Mouse (Mus musculus) stomach, embryonic 16.5 days (tissue): Measurements from ENCODE around the gene Capn3. TPM values are rescaled to one million over a fixed set of nuclear protein-coding genes. Genes with fewer than 3 reads are reported as not detected.

Experiments
- ATAC-seq: fragments of 200-750 bp; cut with Nextera tagmentation; 2 replicates; pipeline ENCODE4 v1.8.0; 2017; ENCODE audit warnings: moderate number of reproducible peaks, moderate TSS enrichment; ENCODE audit not compliant: insufficient read depth, low FRiP score
- H3K27ac ChIP-seq: fragments of 300-500 bp; sonication (generic); 2 replicates; pipeline ENCODE4 v1.5.1; 2014; ENCODE audit warnings: low read length
- H3K27me3 ChIP-seq: fragments of 300-500 bp; sonication (generic); 2 replicates; pipeline ENCODE4 v1.6.1; 2014; ENCODE audit warnings: low read length, control low read depth, mixed read lengths; ENCODE audit not compliant: control insufficient read depth, insufficient read depth
- H3K36me3 ChIP-seq: fragments of 300-500 bp; sonication (generic); 2 replicates; pipeline ENCODE4 v1.6.1; 2014; ENCODE audit warnings: low read length; ENCODE audit not compliant: control insufficient read depth, insufficient read depth
- H3K4me1 ChIP-seq: fragments of 300-500 bp; sonication (generic); 2 replicates; pipeline ENCODE4 v1.6.1; 2014; ENCODE audit warnings: low read length, control low read depth, mixed read lengths; ENCODE audit not compliant: control insufficient read depth, insufficient read depth
- H3K4me2 ChIP-seq: fragments of 300-500 bp; sonication (generic); 2 replicates; pipeline ENCODE4 v1.6.1; 2014; ENCODE audit warnings: low read depth, low read length, mixed read lengths
- H3K4me3 ChIP-seq: fragments of 300-500 bp; sonication (generic); replicated peaks from 2 replicates; pipeline ENCODE4 v1.5.1; 2014; ENCODE audit warnings: mild to moderate bottlenecking, low read length
- H3K9ac ChIP-seq: fragments of 300-500 bp; sonication (generic); 2 replicates; pipeline ENCODE4 v1.6.1; 2014; ENCODE audit warnings: low read length
- H3K9me3 ChIP-seq: fragments of 300-500 bp; sonication (generic); replicated peaks from 2 replicates; pipeline ENCODE4 v1.6.1; 2016; ENCODE audit warnings: low read length, control low read depth; ENCODE audit not compliant: control insufficient read depth
- WGBS: fragments of 180-500 bp; shearing (Covaris S2); extraction: QIAGEN DNeasy Blood & Tissue Kit; methylation state at CpG from one replicate; pipeline ENCODE4 v1.1.7; 2014; 5-methylcytosine and 5-hydroxymethylcytosine counted together
- polyA plus RNA-seq: library from polyadenylated mRNA; unstranded; fragments of >200 nt; fragmentation: Nextera tagmentation; extraction: Ambion mirVana; gene quantifications from 2 replicates; pipeline ENCODE4 v1.2.1, GENCODE M21; 2015

Capn3 gene
- polyA plus RNA-seq, 1 experiment from 2014 or later = 1.3 TPM

- Histone ChIP-seq H3K4me2 (no peak overlapping the region), H3K9ac (no peak overlapping the region), H3K9me3 (no peaks in the 10 kb centered on the region), H3K27ac (no peak overlapping the region), H3K4me3 (no peak overlapping the region), H3K4me1 (no peaks in the 10 kb centered on the region), H3K27me3 (no peaks in the 10 kb centered on the region), H3K36me3 (no peaks in the 10 kb centered on the region)
- WGBS = 66% methylated on average over 4 of the region's 4 CpGs
- ATAC-seq = no peak
Measured at GRCm38 (mm10) chr2:120452600-120452999, 3.2 kb upstream of the Capn3 start.

- no peak overlapping the region for H3K9ac ChIP-seq
- no peak for ATAC-seq
Measured at GRCm38 (mm10) chr2:120454987-120455386, 832 bp upstream of the Capn3 start.

GRCm38 (mm10) chr2:120460216-120460615 is 4.4 kb downstream of the Capn3 start:
- Histone ChIP-seq H3K4me1 (0 out of 2 replicates have a peak, but pooled peaks cover 2% of the 10 kb centered on the region), H3K36me3 (no peaks in the 10 kb centered on the region), H3K27me3 (no peaks in the 10 kb centered on the region), H3K4me3 (no peak overlapping the region), H3K4me2 (no peak overlapping the region), H3K27ac (no peak overlapping the region), H3K9ac (no peak overlapping the region), H3K9me3 (no peaks in the 10 kb centered on the region)
- 71% methylated on average over 4 of the region's 4 CpGs for WGBS
- no peak for ATAC-seq

More at GRCm38 (mm10) chr2:120454987-120455386, 832 bp upstream of the Capn3 start:
- WGBS = 62% methylated on average over 2 of the region's 2 CpGs
- H3K27me3 ChIP-seq = no peaks in the 10 kb centered on the region
- no peaks in the 10 kb centered on the region for H3K36me3 ChIP-seq
- no peak overlapping the region for H3K4me3 ChIP-seq
- no peaks in the 10 kb centered on the region for H3K9me3 ChIP-seq
- H3K27ac ChIP-seq = no peak overlapping the region
- no peaks in the 10 kb centered on the region for H3K4me1 ChIP-seq
- no peak overlapping the region for H3K4me2 ChIP-seq

- H3K9ac ChIP-seq = no peak overlapping the region
- H3K4me3 ChIP-seq = no peak overlapping the region
- 0 out of 2 replicates have a peak, but pooled peaks cover 2% of the 10 kb centered on the region for H3K4me1 ChIP-seq
- no peaks in the 10 kb centered on the region for H3K36me3 ChIP-seq
- 79% methylated on average over 7 of the region's 7 CpGs for WGBS
- no peaks in the 10 kb centered on the region for H3K9me3 ChIP-seq
- no peak overlapping the region for H3K4me2 ChIP-seq
- H3K27ac ChIP-seq = no peak overlapping the region
- no peak for ATAC-seq
- H3K27me3 ChIP-seq = no peaks in the 10 kb centered on the region
Measured at GRCm38 (mm10) chr2:120463328-120463727, 7.5 kb downstream of the Capn3 start.

- no peak overlapping the region for H3K27ac ChIP-seq
- H3K9me3 ChIP-seq = no peaks in the 10 kb centered on the region
- whole genome bisulfite sequencing = 65% methylated on average over 8 of the region's 8 CpGs
Measured at GRCm38 (mm10) chr2:120464091-120464490, 8.3 kb downstream of the Capn3 start.

GRCm38 (mm10) chr2:120464732-120465396 is 9.0 kb downstream of the Capn3 start:
- Histone ChIP-seq H3K4me2 (no peak overlapping the region), H3K36me3 (no peaks in the 10 kb centered on the region), H3K27ac (no peak overlapping the region), H3K9ac (no peak overlapping the region), H3K9me3 (no peaks in the 10 kb centered on the region), H3K4me3 (no peak overlapping the region), H3K27me3 (no peaks in the 10 kb centered on the region), H3K4me1 (0 out of 2 replicates have a peak, but pooled peaks cover 2% of the 10 kb centered on the region)
- WGBS = 89% methylated on average over 2 of the region's 2 CpGs
- ATAC-seq = no peak

More at GRCm38 (mm10) chr2:120464091-120464490, 8.3 kb downstream of the Capn3 start:
- H3K4me1 ChIP-seq = 0 out of 2 replicates have a peak, but pooled peaks cover 2% of the 10 kb centered on the region
- H3K4me2 ChIP-seq = no peak overlapping the region
- no peak overlapping the region for H3K4me3 ChIP-seq
- H3K27me3 ChIP-seq = no peaks in the 10 kb centered on the region
- H3K36me3 ChIP-seq = no peaks in the 10 kb centered on the region
- no peak for ATAC-seq
- no peak overlapping the region for H3K9ac ChIP-seq

GRCm38 (mm10) chr2:120465397-120465785 is 9.6 kb downstream of the Capn3 start:
- 0 out of 2 replicates have a peak, but pooled peaks cover 2% of the 10 kb centered on the region for H3K4me1 ChIP-seq
- H3K36me3 ChIP-seq = no peaks in the 10 kb centered on the region
- no peaks in the 10 kb centered on the region for H3K27me3 ChIP-seq
- ATAC-seq = no peak
- no peak overlapping the region for H3K4me2 ChIP-seq
- H3K9ac ChIP-seq = no peak overlapping the region
- no peak overlapping the region for H3K4me3 ChIP-seq
- no peak overlapping the region for H3K27ac ChIP-seq
- H3K9me3 ChIP-seq = no peaks in the 10 kb centered on the region
- WGBS = 78% methylated on average over 5 of the region's 5 CpGs

- H3K9me3 ChIP-seq = no peaks in the 10 kb centered on the region
- 0 out of 2 replicates have a peak, but pooled peaks cover 2% of the 10 kb centered on the region for H3K4me1 ChIP-seq
- H3K4me3 ChIP-seq = no peak overlapping the region
- H3K27ac ChIP-seq = no peak overlapping the region
- no peaks in the 10 kb centered on the region for H3K27me3 ChIP-seq
- no peak overlapping the region for H3K4me2 ChIP-seq
- H3K36me3 ChIP-seq = no peaks in the 10 kb centered on the region
- no peak overlapping the region for H3K9ac ChIP-seq
- no peak for ATAC-seq
Measured at GRCm38 (mm10) chr2:120468011-120468410, 12.2 kb downstream of the Capn3 start.

GRCm38 (mm10) chr2:120469220-120469619 is 13.4 kb downstream of the Capn3 start:
- H3K36me3 ChIP-seq = no peaks in the 10 kb centered on the region
- H3K4me1 ChIP-seq = no peaks in the 10 kb centered on the region
- H3K4me3 ChIP-seq = no peak overlapping the region
- H3K27me3 ChIP-seq = no peaks in the 10 kb centered on the region
- no peak overlapping the region for H3K27ac ChIP-seq
- ATAC-seq = no peak
- no peak overlapping the region for H3K9ac ChIP-seq
- no peaks in the 10 kb centered on the region for H3K9me3 ChIP-seq
- 78% methylated on average over 3 of the region's 3 CpGs for WGBS
- no peak overlapping the region for H3K4me2 ChIP-seq
